Mouse (Mus musculus): ENCODE measurements around the gene Rnpepl1.
A peak's percentile ranks its signal among the peaks of the same experiment; 100 is the strongest.

The Rnpepl1 gene

GRCm38 (mm10) chr1:92910239-92910885 lies at the start of gene Rnpepl1:
Gene Rnpepl1 (plus strand): TSS chr1:92910783.
- no peak for DNase-seq (ENCODE audit: low read depth, low spot score)

DNA sequence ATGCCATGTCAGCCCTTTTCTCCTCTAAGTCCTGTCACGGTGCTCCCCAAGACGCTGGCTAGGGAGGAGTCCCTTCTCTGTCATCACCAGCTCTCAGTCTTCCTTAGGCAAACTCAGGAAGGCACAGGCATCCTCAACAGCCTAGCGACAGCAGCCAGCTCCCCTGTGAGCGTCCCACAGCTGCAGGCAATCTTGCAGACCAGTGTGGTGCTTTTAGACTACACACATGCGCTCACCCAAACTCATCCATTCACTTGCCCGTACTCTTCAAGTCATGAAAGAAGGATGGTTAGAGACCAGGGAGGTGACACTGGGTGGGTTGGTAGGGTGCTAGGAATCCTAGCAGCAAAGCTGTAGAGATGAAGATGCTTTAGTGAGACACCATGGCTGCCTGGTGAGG lies 49.1 kb upstream of the Rnpepl1 start:
- no peak for DNase-seq (ENCODE audit: low read depth, low spot score)

DNA sequence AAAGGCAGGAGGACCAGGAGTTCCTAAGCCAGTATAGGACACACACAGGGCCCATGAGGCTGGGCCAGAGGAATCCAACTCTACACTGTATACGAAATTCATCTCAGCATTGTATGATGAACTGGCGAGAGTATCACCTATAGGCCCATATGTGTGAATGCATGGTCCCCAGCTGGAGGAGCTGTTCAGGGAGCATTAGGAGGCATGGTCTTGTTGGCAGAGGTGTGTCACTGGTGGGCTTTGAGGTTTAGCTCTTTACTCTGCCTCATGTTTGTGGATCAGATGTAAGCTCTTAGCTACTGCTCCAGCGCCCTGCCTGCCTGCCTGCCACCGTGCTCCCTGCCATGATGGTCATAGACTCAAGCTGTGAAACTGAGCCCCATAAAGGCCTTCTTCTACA lies 47.3 kb upstream of the Rnpepl1 start:
- DNase-seq (ENCODE audit: low read depth, low spot score): no peak

DNA sequence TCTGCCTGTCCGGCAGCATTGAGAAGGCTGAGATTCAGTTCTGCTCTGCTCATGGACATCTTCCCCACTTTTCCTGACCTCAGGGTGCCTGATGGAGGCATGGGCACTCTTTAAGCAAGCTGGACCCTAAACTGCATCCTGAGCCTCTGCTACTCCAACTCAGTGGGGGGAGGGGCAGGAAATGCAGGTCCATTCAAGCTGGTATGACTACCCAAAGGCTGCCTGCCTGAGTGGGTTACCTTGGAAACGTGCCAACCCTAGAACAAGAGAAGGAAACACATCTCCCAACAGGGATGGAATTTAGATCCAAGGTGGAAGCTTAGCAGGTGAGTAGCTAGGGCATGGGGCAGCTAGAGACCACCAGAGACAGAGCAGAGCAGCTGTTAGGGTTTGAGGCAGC lies 44.4 kb upstream of the Rnpepl1 start:
- DNase-seq (ENCODE audit: low read depth, low spot score): no peak

DNA sequence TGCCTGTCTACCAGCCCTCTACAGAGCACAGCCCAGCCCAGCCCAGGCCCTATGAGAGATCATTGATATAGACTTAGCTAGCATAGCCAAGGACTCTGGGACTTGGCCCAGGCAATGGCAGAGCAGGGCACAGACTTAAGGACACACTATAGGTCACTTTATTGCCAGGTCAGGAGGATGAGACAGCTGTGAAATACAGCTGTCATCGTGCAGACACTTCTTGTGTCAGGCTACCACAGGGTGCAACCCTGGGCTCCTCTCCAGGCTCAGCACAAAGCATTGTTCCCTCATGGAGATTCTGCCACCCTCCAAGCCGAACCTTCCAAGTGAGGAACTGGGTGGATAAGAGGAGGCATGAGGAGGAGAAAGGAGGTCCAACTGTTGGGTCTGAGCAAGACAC lies 40.6 kb upstream of the Rnpepl1 start:
- DNase-seq (ENCODE audit: low read depth, low spot score): no peak

GRCm38 (mm10) chr1:92872666-92873065 lies 37.9 kb upstream of the Rnpepl1 start:
- no peak for DNase-seq (ENCODE audit: low read depth, low spot score)

DNA sequence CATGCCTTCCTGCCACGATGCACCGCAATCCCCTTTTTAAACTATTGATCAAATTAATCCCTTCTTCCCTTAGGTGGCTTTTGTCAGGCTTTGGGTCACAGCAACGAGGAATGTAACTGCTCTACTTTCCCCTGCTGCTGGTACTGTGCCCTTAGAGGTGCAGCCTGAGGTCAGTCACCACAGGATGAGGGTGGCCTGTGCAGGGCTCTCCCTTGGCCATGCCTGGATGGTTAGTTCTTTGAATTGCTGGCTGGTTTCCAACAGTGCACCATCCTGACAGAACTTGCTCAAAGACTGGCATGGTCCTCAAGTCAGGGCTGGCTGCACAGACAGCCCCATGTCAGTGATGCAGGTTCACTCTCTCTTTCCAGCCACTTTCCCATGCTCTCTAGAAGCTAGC lies 36.6 kb upstream of the Rnpepl1 start:
- DNase-seq (ENCODE audit: low read depth, low spot score): no peak

GRCm38 (mm10) chr1:92875360-92876111 lies 35.0 kb upstream of the Rnpepl1 start:
- peak; percentile 63 for DNase-seq (ENCODE audit: low read depth, low spot score)

DNA sequence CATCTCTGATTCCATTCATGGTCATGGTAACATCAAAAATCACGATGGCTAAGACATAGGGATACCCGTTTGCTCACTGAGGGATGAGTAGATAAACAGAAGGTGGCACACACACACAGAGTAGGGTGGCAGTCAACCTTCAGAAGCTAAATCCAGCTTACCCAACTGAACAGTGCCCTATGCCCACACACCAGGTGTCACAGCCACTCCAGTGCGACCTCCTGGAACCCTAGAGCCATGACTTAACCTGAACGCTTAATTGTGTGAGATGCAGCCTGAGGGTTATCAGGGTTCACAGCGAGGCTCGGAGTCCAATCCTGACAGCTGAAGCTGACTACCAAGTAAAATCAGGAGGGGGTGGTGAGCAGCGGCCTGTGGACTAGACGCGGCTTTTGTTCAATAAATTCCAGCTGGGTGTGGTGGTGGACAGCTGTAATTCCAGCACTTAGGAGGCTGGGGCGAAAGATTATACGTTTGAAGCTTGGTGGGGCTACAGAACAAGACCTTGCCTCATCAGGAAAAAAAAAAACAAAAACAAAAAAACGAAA lies 33.1 kb upstream of the Rnpepl1 start:
- DNase-seq (ENCODE audit: low read depth, low spot score): no peak

GRCm38 (mm10) chr1:92878066-92878741 lies 32.4 kb upstream of the Rnpepl1 start:
- no peak for DNase-seq (ENCODE audit: low read depth, low spot score)

GRCm38 (mm10) chr1:92879266-92879665 lies 31.3 kb upstream of the Rnpepl1 start:
- DNase-seq (ENCODE audit: low read depth, low spot score): peak; percentile 48

DNA sequence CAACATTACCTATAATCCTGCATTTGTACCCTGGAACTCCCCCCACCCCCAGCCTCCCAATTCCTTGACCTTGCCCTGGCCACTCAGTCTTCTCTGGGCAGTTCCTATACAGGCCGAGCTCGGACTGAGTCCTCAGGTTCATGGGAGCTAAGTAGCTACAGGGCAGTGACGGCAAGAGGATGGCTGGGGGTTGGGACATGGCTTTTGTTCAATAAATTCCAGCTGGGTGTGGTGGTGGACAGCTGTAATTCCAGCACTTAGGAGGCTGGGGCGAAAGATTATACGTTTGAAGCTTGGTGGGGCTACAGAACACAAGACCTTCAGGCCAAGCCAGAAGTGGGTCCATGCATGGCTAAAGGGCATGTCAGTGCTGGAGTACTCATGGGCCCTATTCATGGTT lies 30.5 kb upstream of the Rnpepl1 start:
- no peak for DNase-seq (ENCODE audit: low read depth, low spot score)

GRCm38 (mm10) chr1:92881982-92882381 lies 28.6 kb upstream of the Rnpepl1 start:
- DNase-seq (ENCODE audit: low read depth, low spot score): no peak

GRCm38 (mm10) chr1:92888901-92889655 lies 21.5 kb upstream of the Rnpepl1 start:
- DNase-seq (ENCODE audit: low read depth, low spot score): no peak

- no peak for DNase-seq (ENCODE audit: low read depth, low spot score)
Measured at GRCm38 (mm10) chr1:92892791-92893190, 17.8 kb upstream of the Rnpepl1 start.

DNA sequence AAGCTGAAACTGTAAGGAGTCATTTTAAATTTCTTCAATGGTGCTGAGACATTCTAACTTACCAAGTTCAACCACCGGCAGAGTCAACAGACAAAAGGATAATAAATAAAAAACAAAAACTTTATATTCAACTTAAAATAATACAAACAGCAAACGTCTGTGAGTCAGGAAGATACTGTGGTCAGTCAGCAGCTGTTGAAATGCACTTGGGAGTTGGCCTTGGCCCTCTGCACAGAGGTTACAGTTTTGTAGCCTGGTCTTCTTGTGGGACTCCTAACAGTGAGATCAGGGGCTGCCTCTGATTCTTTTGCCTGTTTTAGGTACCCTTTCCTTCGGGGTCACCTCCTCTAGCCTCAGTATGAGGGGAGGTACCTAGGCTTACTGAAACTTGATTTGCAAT lies 16.7 kb upstream of the Rnpepl1 start:
- no peak for DNase-seq (ENCODE audit: low read depth, low spot score)

DNA sequence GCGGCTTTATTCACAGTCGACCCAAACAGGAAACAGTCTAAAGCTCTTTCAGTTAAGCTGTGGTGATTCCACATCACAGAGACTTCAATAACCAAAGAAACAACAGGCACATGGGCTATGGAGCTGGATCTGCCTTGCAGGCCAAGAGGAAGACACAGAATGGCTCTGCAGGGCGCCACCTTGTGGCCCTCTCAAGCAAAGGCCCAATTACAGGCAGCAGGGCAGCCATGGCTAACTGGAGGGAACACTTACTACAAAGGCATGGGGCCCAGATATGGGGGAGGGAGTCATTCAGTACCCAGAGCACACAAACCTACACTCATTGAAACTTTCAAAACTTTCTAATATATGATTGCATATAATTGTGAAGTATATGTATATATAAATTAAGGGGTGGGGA lies 15.5 kb upstream of the Rnpepl1 start:
- DNase-seq (ENCODE audit: low read depth, low spot score): peak; percentile 53

- DNase-seq (ENCODE audit: low read depth, low spot score): no peak
Measured at GRCm38 (mm10) chr1:92902786-92903185, 7.8 kb upstream of the Rnpepl1 start, which contains the start of gene Ankmy1. Gene Ankmy1 (minus strand): TSS chr1:92902906.

- no peak for DNase-seq (ENCODE audit: low read depth, low spot score)
Measured at GRCm38 (mm10) chr1:92903627-92904026, 7.0 kb upstream of the Rnpepl1 start.

DNA sequence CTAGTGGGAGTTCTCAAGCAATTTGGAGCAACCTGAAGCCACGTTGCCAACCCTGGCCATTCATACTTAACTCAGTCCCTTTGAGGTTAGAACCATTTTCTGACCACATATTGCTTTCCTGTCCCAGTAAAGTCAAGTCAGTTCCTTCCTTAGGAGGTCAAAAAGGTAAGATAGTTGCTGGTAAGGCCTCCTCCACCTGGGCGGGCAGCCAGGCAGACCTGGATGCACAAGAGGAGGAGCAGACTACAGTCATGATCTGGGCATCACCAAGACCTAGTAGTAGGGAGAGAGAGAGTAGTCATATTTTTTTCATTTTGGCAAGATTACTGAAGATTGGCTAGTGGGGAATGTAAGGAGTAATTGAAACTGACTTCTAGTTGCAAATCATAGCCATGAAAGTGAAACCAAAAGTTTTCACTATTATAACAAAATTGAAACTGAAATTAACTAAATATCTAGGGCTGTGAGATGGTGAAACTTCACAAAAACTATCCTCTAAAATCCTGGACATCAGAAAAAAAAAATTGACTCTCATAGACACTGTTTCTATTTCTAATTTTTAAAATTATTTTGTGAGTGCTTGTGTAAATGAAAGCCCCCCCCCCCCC lies 4.8 kb upstream of the Rnpepl1 start:
- no peak for DNase-seq (ENCODE audit: low read depth, low spot score)

All from telencephalon, adult 2 months (tissue).